Mouse (Mus musculus): ENCODE results near the gene Celf3. TPM values are rescaled to one million over a fixed set of nuclear protein-coding genes. Genes with fewer than 3 reads are reported as not detected.

Celf3 gene
- polyA plus RNA-seq, 1 experiment from 2014 or later = 261 TPM

Other genes with a start within 250 kb of the Celf3 start
- not detected in 2 replicates for gene Gm4778, start 214.3 kb upstream of the Celf3 start, polyA plus RNA-seq (2015; fragmentation: Nextera tagmentation; extraction: Ambion mirVana)
- 61.8 and 68.6 TPM in 2 replicates for gene Them4, start 168.2 kb upstream of the Celf3 start, polyA plus RNA-seq (2015; fragmentation: Nextera tagmentation; extraction: Ambion mirVana)
- gene Them5, start 136.2 kb upstream of the Celf3 start, polyA plus RNA-seq (2015; fragmentation: Nextera tagmentation; extraction: Ambion mirVana) = not detected in 2 replicates
- 1.6 and 1.7 TPM in 2 replicates for gene C2cd4d, start 115.9 kb upstream of the Celf3 start, polyA plus RNA-seq (2015; fragmentation: Nextera tagmentation; extraction: Ambion mirVana)
- 0.49 and 0.62 TPM in 2 replicates for gene Rorc, start 105.5 kb upstream of the Celf3 start, polyA plus RNA-seq (2015; fragmentation: Nextera tagmentation; extraction: Ambion mirVana)
- 1.2 and 1.6 TPM in 2 replicates for gene Lingo4, start 79.8 kb upstream of the Celf3 start, polyA plus RNA-seq (2015; fragmentation: Nextera tagmentation; extraction: Ambion mirVana)
- 50.7 and 54.9 TPM in 2 replicates for gene Tdrkh, start 65.0 kb upstream of the Celf3 start, polyA plus RNA-seq (2015; fragmentation: Nextera tagmentation; extraction: Ambion mirVana)
- gene Mrpl9, start 35.0 kb upstream of the Celf3 start, polyA plus RNA-seq (2015; fragmentation: Nextera tagmentation; extraction: Ambion mirVana) = 55.1 and 56.5 TPM in 2 replicates
- 1.5 TPM in 2 replicates for gene Oaz3, start 34.4 kb upstream of the Celf3 start, polyA plus RNA-seq (2015; fragmentation: Nextera tagmentation; extraction: Ambion mirVana)
- 26.7 and 27.7 TPM in 2 replicates for gene Riiad1, start 2.0 kb downstream of the Celf3 start, polyA plus RNA-seq (2015; fragmentation: Nextera tagmentation; extraction: Ambion mirVana)
- gene Snx27, start 104.4 kb downstream of the Celf3 start, polyA plus RNA-seq (2015; fragmentation: Nextera tagmentation; extraction: Ambion mirVana) = 91.3 and 94.1 TPM in 2 replicates
- gene Gm10972, start 164.8 kb downstream of the Celf3 start, polyA plus RNA-seq (2015; fragmentation: Nextera tagmentation; extraction: Ambion mirVana) = not detected in 2 replicates
- 5.9 and 6.7 TPM in 2 replicates for gene Tuft1, start 180.6 kb downstream of the Celf3 start, polyA plus RNA-seq (2015; fragmentation: Nextera tagmentation; extraction: Ambion mirVana)
- 0.97 TPM in 1 of 2 replicates, not detected in the other for gene Selenbp2, start 215.3 kb downstream of the Celf3 start, polyA plus RNA-seq (2015; fragmentation: Nextera tagmentation; extraction: Ambion mirVana)

Measured in midbrain, embryonic 16.5 days (tissue).